Mouse (Mus musculus) midbrain, embryonic 10.5 days (tissue): ENCODE measurements around the gene Sgms1. TPM values are rescaled to one million over a fixed set of nuclear protein-coding genes. Genes with fewer than 3 reads are reported as not detected.

Experiments used
- polyA plus RNA-seq: library from polyadenylated mRNA; unstranded; fragments of >200 nt; fragmentation: Nextera tagmentation; extraction: Ambion mirVana; gene quantifications from 2 replicates; pipeline ENCODE4 v1.2.1, GENCODE M21; 2016

Sgms1 gene
- polyA plus RNA-seq, 1 experiment from 2014 or later, result 13.1 TPM

Other genes starting within 250 kb of the Sgms1 start
- gene Rpl9-ps6, start 76.9 kb upstream of the Sgms1 start, polyA plus RNA-seq, result 61.1 and 64.9 TPM in 2 replicates
- 70.1 and 77.0 TPM in 2 replicates for gene Minpp1, start 96.1 kb upstream of the Sgms1 start, polyA plus RNA-seq
- gene Papss2, start 206.1 kb upstream of the Sgms1 start, polyA plus RNA-seq, result 0.68 and 1.7 TPM in 2 replicates